Mouse (Mus musculus): ENCODE measurements around the gene Tmem203.

- no peak for TF ChIP-seq GATA1 (IDR thresholded peaks at IDR 0.05; ENCODE audit: low read length)
- no peak for TF ChIP-seq TAL1 (IDR thresholded peaks at IDR 0.05; ENCODE audit: low read length)
Observed at GRCm38 (mm10) chr2:25234551-25235220, 20.6 kb upstream of the Tmem203 start.

All from erythroblast, embryonic 14.5 days (primary cell).